Mouse (Mus musculus) MEL (cell line): Measurements from ENCODE around the gene Sorcs2.

Source experiments
- CTCF ChIP-seq, 3 experiments: IDR thresholded peaks in 2 of 3; conservative IDR thresholded peaks in 1 of 3; 2 replicates each; pipeline ENCODE4 v1.5.1; 2011 to 2012; ENCODE audit warnings: low read length in 3 of 3, low read depth in 2 of 3, mild to moderate bottlenecking in 2 of 3, improper control_type of control experiment in 1 of 3, inconsistent platforms in 1 of 3, mixed read lengths in 1 of 3, moderate library complexity in 1 of 3; ENCODE audit not compliant: control insufficient read depth in 1 of 3, insufficient read depth in 1 of 3, poor library complexity in 1 of 3, severe bottlenecking in 1 of 3
- E2F4 ChIP-seq: IDR thresholded peaks from 2 replicates; pipeline ENCODE4 v1.6.1; 2011; ENCODE audit warnings: low read depth, low read length, improper control_type of control experiment, borderline replicate concordance
- MAFK ChIP-seq: IDR thresholded peaks from 2 replicates; pipeline ENCODE4 v1.6.1; 2011; ENCODE audit warnings: low read depth, mild to moderate bottlenecking, low read length, improper control_type of control experiment, borderline replicate concordance
- MAX ChIP-seq: IDR thresholded peaks from 2 replicates; pipeline ENCODE4 v1.6.1; 2011; ENCODE audit warnings: low read length, improper control_type of control experiment
- MEF2A ChIP-seq: IDR thresholded peaks from 2 replicates; pipeline ENCODE4 v1.6.1; 2014; ENCODE audit warnings: low read depth, mild to moderate bottlenecking, inconsistent platforms, low read length, improper control_type of control experiment; ENCODE audit not compliant: poor library complexity, insufficient replicate concordance, severe bottlenecking; ENCODE audit errors: extremely low read depth
- MYB ChIP-seq: IDR thresholded peaks from 2 replicates; pipeline ENCODE4 v1.6.1; 2011; ENCODE audit warnings: mild to moderate bottlenecking, low read depth, low read length, improper control_type of control experiment
- SIN3A ChIP-seq: IDR thresholded peaks from 2 replicates; pipeline ENCODE4 v1.6.1; 2012; ENCODE audit warnings: low read length, improper control_type of control experiment, inconsistent platforms
- ZNF384 ChIP-seq: IDR thresholded peaks from 2 replicates; pipeline ENCODE4 v1.6.1; 2012; ENCODE audit warnings: low read depth, mild to moderate bottlenecking, inconsistent platforms, low read length, improper control_type of control experiment

DNA sequence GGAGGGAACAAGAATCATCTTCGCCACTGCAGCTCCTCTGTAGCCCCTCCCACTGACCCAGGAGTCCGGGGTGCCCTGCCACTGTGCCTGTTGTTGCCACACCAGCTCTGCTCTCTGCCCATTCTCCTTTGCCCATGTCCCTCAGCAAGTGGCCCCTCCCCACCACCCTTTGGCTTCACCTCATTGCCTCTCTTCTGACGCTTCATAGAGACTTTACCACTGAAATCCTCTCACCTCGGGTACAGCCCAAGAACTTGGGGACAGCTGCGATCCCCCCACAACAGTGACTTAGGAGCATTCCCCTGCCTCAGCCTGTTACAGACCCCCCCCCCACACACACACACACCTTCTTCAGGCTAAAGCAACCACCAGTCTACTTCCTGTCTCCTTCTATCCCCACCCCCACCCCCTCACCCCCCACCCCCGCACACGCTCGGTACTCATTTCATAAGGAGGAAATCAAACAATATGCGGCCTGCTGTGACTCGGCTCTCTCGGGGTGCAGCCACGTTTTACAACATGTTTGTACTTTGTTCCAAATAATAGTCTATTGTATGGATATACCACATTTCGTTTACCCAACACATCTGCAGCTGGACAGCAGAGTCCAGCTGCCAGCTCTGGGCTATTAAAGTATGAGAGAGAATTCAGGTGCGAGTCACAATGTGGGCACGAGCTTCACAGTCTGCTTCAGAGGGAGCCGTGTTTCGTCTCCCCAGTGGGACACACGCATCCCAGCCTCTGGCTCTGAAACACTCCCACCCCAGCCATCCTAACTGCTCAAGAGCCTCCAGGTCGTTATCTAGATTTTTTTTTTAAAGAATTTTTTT is 23.5 kb downstream of the Sorcs2 start:
- no peak for TF ChIP-seq ZNF384
- no peak for TF ChIP-seq MYB
- no peak for TF ChIP-seq MAX
- TF ChIP-seq MAFK: no peak
- no peak for TF ChIP-seq MEF2A
- no peak for TF ChIP-seq CTCF (IDR thresholded peaks at IDR 0.05 in 2 of 3, conservative IDR thresholded peaks at IDR 0.05 in 1 of 3; ENCODE audit: control insufficient read depth in 1 of 3, insufficient read depth in 1 of 3, low read depth in 2 of 3, low read length in 3 of 3, poor library complexity in 1 of 3, severe bottlenecking in 1 of 3)
- no peak for TF ChIP-seq E2F4
- TF ChIP-seq SIN3A: no peak
